Mouse (Mus musculus) olfactory bulb, adult 2 months (tissue): ENCODE measurements around the gene Sh3bp2.

Experiments
- CTCF ChIP-seq: fragments of 200-500 bp; IDR thresholded peaks from 2 replicates; pipeline ENCODE4 v1.5.1; 2012; ENCODE audit warnings: low read depth, mild to moderate bottlenecking, low read length, moderate library complexity; ENCODE audit not compliant: insufficient read depth
- POLR2A ChIP-seq: fragments of 200-500 bp; IDR thresholded peaks from 2 replicates; pipeline ENCODE4 v1.6.1; 2012; ENCODE audit warnings: mild to moderate bottlenecking, low read depth, low read length, moderate library complexity; ENCODE audit not compliant: insufficient read depth

- TF ChIP-seq CTCF: no peak
- TF ChIP-seq POLR2A: no peak
Measured at GRCm38 (mm10) chr5:34563854-34564253, 38.2 kb downstream of the Sh3bp2 start.
